Mouse (Mus musculus) liver, embryonic 11.5 days (tissue): ENCODE data around the gene Wnt11. TPM values are rescaled to one million over a fixed set of nuclear protein-coding genes. Genes with fewer than 3 reads are reported as not detected.

Experiments
- ATAC-seq: fragments of 200-750 bp; cut with Nextera tagmentation; replicated peaks from 2 replicates; pipeline ENCODE4 v1.8.0; 2017; ENCODE audit warnings: moderate number of reproducible peaks, mild to moderate bottlenecking, moderate TSS enrichment, moderate library complexity; ENCODE audit not compliant: low FRiP score
- DNase-seq: peaks from one replicate; pipeline ENCODE4 v3.0.0-alpha.2; 2017; ENCODE audit warnings: low spot score
- H3K27ac ChIP-seq: fragments of 300-500 bp; sonication (generic); 2 replicates; pipeline ENCODE4 v1.5.1; 2014; ENCODE audit warnings: mild to moderate bottlenecking, low read depth, low read length, control low read depth
- H3K27me3 ChIP-seq: fragments of 300-500 bp; sonication (generic); replicated peaks from 2 replicates; pipeline ENCODE4 v1.6.1; 2014; ENCODE audit warnings: low read length, mixed read lengths; ENCODE audit not compliant: control insufficient read depth, insufficient read depth
- H3K36me3 ChIP-seq: fragments of 300-500 bp; sonication (generic); 2 replicates; pipeline ENCODE4 v1.6.1; 2014; ENCODE audit warnings: mild to moderate bottlenecking, low read length, moderate library complexity, mixed read lengths; ENCODE audit not compliant: control insufficient read depth, insufficient read depth
- H3K4me1 ChIP-seq: fragments of 300-500 bp; sonication (generic); replicated peaks from 2 replicates; pipeline ENCODE4 v1.6.1; 2014; ENCODE audit warnings: low read length, mixed read lengths; ENCODE audit not compliant: control insufficient read depth, insufficient read depth
- H3K4me2 ChIP-seq: fragments of 300-500 bp; sonication (generic); 2 replicates; pipeline ENCODE4 v1.6.1; 2014; ENCODE audit warnings: mild to moderate bottlenecking, control low read depth, moderate library complexity
- H3K4me3 ChIP-seq: fragments of 300-500 bp; sonication (generic); 2 replicates; pipeline ENCODE4 v1.5.1; 2014; ENCODE audit warnings: low read depth, low read length, control low read depth
- H3K9ac ChIP-seq: fragments of 300-500 bp; sonication (generic); 2 replicates; pipeline ENCODE4 v1.6.1; 2014; ENCODE audit warnings: low read depth, low read length, control low read depth
- H3K9me3 ChIP-seq: fragments of 300-500 bp; sonication (generic); 2 replicates; pipeline ENCODE4 v1.6.1; 2016; ENCODE audit warnings: low read length, inconsistent platforms, mixed read lengths; ENCODE audit not compliant: control insufficient read depth
- WGBS: fragments of 180-500 bp; shearing (Covaris S2); extraction: QIAGEN DNeasy Blood & Tissue Kit; methylation state at CpG from one replicate; pipeline ENCODE4 v1.1.7; 2014; 5-methylcytosine and 5-hydroxymethylcytosine counted together
- polyA plus RNA-seq: library from polyadenylated mRNA; unstranded; fragments of >200 nt; fragmentation: Nextera tagmentation; extraction: Ambion mirVana; gene quantifications from 2 replicates; pipeline ENCODE4 v1.2.1, GENCODE M21; 2014

The Wnt11 gene
- polyA plus RNA-seq, 1 experiment from 2014 or later = 8.0 TPM

- WGBS = 41% methylated on average over 5 of the region's 5 CpGs
- Histone ChIP-seq H3K4me2 (no peak overlapping the region), H3K9me3 (no peaks in the 10 kb centered on the region), H3K27me3 (no peaks in the 10 kb centered on the region), H3K36me3 (0 out of 2 replicates have a peak, but pooled peaks cover 2% of the 10 kb centered on the region), H3K4me1 (peaks cover 21% of the 10 kb centered on the region), H3K27ac (no peak overlapping the region), H3K9ac (no peak overlapping the region), H3K4me3 (no peak overlapping the region)
- no peak for ATAC-seq
- no peak for DNase-seq
These were observed 59.9 kb downstream of the Wnt11 start for GRCm38 (mm10) chr7:98894768-98895167.

DNA sequence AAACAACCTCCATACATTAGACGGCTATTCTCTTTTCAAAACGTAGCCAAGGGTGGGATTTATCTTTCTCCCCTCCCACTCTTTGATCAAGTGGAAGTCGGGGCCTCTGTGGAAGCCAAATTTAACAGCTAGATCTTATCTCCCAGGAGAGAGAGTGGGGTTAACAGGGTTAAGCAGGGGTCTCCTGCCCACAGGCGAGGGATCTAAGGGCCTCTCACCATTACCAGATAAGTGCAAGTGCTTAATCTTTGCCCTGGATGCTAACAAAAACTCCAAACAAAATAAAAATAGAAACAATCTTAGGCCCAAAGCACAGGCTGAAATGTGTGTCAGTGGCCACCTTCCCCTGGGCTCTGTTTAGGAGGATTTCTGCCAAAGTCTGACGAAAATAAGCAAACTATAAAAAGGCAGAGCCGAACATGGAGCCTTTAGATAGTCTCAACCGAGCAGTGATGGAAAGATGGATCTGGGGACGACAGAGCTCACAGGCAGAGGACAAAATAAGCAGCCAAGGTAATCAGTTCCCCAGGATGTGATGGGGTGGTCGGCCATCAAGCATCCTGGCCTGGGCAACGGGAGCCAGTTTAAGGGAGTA lies 60.7 kb downstream of the Wnt11 start:
- no peaks in the 10 kb centered on the region for H3K27me3 ChIP-seq
- no peak overlapping the region for H3K9ac ChIP-seq
- no peak overlapping the region for H3K27ac ChIP-seq
- peaks cover 21% of the 10 kb centered on the region for H3K4me1 ChIP-seq
- H3K4me2 ChIP-seq = no peak overlapping the region
- H3K36me3 ChIP-seq = 0 out of 2 replicates have a peak, but pooled peaks cover 2% of the 10 kb centered on the region
- 34% methylated on average over 10 of the region's 10 CpGs for WGBS
- no peaks in the 10 kb centered on the region for H3K9me3 ChIP-seq
- H3K4me3 ChIP-seq = no peak overlapping the region
- no peak for DNase-seq
- no peak for ATAC-seq

DNA sequence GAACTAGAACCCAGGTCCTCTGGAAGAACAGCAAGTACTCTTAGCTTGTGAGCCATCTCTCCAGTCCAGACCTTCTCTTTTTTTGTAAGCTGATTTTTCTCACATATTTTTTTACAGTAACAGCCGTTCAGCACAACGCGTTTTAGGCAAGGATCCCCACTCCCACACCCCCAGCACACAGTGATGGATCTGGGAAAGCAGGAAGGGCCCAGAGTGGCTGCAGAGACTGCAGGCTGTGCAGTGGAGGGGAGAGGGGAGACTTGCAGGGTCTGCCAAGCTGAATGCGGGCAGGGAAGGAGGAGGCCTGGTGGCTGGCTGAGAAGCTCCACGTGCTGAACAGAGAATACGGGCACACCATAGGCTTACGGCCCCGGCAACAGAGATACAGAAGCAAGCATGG lies 62.4 kb downstream of the Wnt11 start:
- 0 out of 2 replicates have a peak, but pooled peaks cover 2% of the 10 kb centered on the region for H3K36me3 ChIP-seq
- no peak overlapping the region for H3K9ac ChIP-seq
- H3K4me1 ChIP-seq = peaks cover 21% of the 10 kb centered on the region
- no peak for ATAC-seq
- H3K4me3 ChIP-seq = no peak overlapping the region
- no peaks in the 10 kb centered on the region for H3K27me3 ChIP-seq
- no peak overlapping the region for H3K4me2 ChIP-seq
- WGBS = 94% methylated on average over 8 of the region's 8 CpGs
- no peaks in the 10 kb centered on the region for H3K9me3 ChIP-seq
- H3K27ac ChIP-seq = no peak overlapping the region
- no peak for DNase-seq

DNA sequence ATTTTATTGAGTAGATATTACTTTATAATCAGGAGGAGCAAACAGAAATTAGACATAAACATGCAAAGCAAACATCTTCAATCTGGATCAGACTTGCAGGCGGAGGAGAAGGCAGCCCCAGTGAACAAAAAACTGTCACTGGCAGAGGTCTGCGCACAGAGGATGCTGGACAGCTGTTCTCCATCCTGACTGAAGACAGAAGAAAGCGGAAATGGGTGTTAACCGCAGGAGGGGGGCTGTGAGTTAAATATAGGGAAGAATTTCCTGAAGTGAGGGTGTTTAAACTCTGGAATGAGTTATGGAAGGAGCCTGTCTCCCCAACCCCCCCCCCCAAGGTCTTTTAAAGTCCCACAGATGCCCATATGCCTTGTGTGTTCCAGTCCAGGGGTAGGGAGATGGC lies 64.9 kb downstream of the Wnt11 start:
- Histone ChIP-seq H3K36me3 (0 out of 2 replicates have a peak, but pooled peaks cover 2% of the 10 kb centered on the region), H3K4me1 (peaks cover 21% of the 10 kb centered on the region), H3K27ac (no peak overlapping the region), H3K4me2 (no peak overlapping the region), H3K9me3 (no peaks in the 10 kb centered on the region), H3K27me3 (no peaks in the 10 kb centered on the region), H3K4me3 (no peak overlapping the region), H3K9ac (no peak overlapping the region)
- 66% methylated on average over 4 of the region's 4 CpGs for WGBS
- ATAC-seq (no peak), DNase-seq (no peak)

- H3K36me3 ChIP-seq = 0 out of 2 replicates have a peak, but pooled peaks cover 2% of the 10 kb centered on the region
- no peak overlapping the region for H3K4me2 ChIP-seq
- H3K4me1 ChIP-seq = peaks cover 15% of the 10 kb centered on the region
- no peaks in the 10 kb centered on the region for H3K9me3 ChIP-seq
- H3K4me3 ChIP-seq = no peak overlapping the region
- no peaks in the 10 kb centered on the region for H3K27me3 ChIP-seq
- WGBS = 87% methylated on average over 1 of the region's 1 CpGs
- H3K27ac ChIP-seq = no peak overlapping the region
- DNase-seq (no peak), ATAC-seq (no peak)
- H3K9ac ChIP-seq = no peak overlapping the region
These were observed 66.2 kb downstream of the Wnt11 start for GRCm38 (mm10) chr7:98901120-98901519.

DNA sequence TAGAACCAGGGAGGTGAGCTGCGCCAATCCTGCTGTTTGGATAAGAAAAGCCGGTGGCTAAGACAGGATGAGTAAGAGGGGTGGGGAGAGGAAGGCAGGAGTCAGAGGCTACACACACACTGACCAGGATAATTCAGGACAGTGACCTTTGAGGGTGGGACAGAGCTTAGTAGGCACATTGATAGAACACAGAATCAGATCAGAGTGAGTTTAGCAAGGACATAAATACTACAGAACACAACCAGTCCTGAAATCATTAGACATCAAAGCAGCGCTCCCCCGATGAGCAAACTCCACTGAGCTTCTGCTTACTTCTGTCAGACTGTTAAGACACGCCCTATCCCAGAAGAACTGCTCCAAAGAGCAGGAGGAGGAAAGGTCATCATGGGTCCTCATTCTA lies 69.0 kb downstream of the Wnt11 start:
- Histone ChIP-seq H3K9ac (no peak overlapping the region), H3K27me3 (no peaks in the 10 kb centered on the region), H3K9me3 (no peaks in the 10 kb centered on the region), H3K4me1 (peaks cover 16% of the 10 kb centered on the region), H3K4me2 (no peak overlapping the region), H3K27ac (no peak overlapping the region), H3K4me3 (no peak overlapping the region), H3K36me3 (no peaks in the 10 kb centered on the region)
- WGBS = 54% methylated on average over 5 of the region's 5 CpGs
- ATAC-seq (no peak), DNase-seq (no peak)

Other genes with a start within 250 kb of the Wnt11 start
- gene Emsy, start 178.3 kb upstream of the Wnt11 start, polyA plus RNA-seq = 26.2 and 27.8 TPM in 2 replicates
- 42.3 and 45.6 TPM in 2 replicates for gene Thap12, start 132.0 kb upstream of the Wnt11 start, polyA plus RNA-seq